Mouse (Mus musculus) layer of hippocampus, postnatal 14 days (tissue): ENCODE results near the gene Chmp2b. TPM values are rescaled to one million over a fixed set of nuclear protein-coding genes. Genes with fewer than 3 reads are reported as not detected.

ENCODE experiments used
- DNase-seq, 2 experiments: peaks; one replicate each; pipeline ENCODE4 v3.0.0; 2021 to 2022; ENCODE audit warnings: low spot score in 2 of 2, mixed read lengths in 1 of 2
- long read RNA-seq, 2 experiments: library from polyadenylated mRNA; stranded (forward); transcript quantifications; one replicate each; pipeline ENCODE4 v2.0.0; 2021
- total RNA-seq, 2 experiments: library from RNA; stranded (reverse); gene quantifications; 2 replicates each; pipeline ENCODE4 v1.2.3; 2021

Chmp2b gene
- 10 to 100 TPM; 72.2 to 76.9 TPM for total RNA-seq
- long read RNA-seq, experiment 1, transcript Chmp2b-201 (6 exons, 1,872 nt), result major isoform, 80 of 85 reads
- long read RNA-seq, experiment 1, partial matches to known transcripts, result 4 of 85 reads
- long read RNA-seq, experiment 1, other reads (novel, unspliced or antisense), result 1 of 85 reads
- long read RNA-seq, experiment 2, transcript Chmp2b-201 (6 exons, 1,872 nt), result major isoform, 104 of 107 reads
- long read RNA-seq, experiment 2, partial matches to known transcripts, result 2 of 107 reads
- long read RNA-seq, experiment 2, other reads (novel, unspliced or antisense), result 1 of 107 reads

- peak; percentile 87 to 88 for DNase-seq
These were observed at the start of gene Chmp2b for GRCm38 (mm10) chr16:65561963-65562863. Gene Chmp2b (minus strand): TSS chr16:65562726.

- no peak for DNase-seq
These were observed 49.2 kb upstream of the Chmp2b start for GRCm38 (mm10) chr16:65611678-65612077.

- DNase-seq, result no peak
These were observed 38.3 kb upstream of the Chmp2b start for GRCm38 (mm10) chr16:65600798-65601197.

- DNase-seq, result no peak
These were observed 23.8 kb upstream of the Chmp2b start for GRCm38 (mm10) chr16:65586111-65586865.

GRCm38 (mm10) chr16:65585699-65586098 is 23.2 kb upstream of the Chmp2b start:
- DNase-seq, result no peak

- no peak for DNase-seq
These were observed 14.9 kb upstream of the Chmp2b start for GRCm38 (mm10) chr16:65577298-65578029.

GRCm38 (mm10) chr16:65568853-65569252 is 6.3 kb upstream of the Chmp2b start:
- DNase-seq, result no peak

GRCm38 (mm10) chr16:65564951-65565350 is 2.4 kb upstream of the Chmp2b start:
- no peak for DNase-seq

GRCm38 (mm10) chr16:65564306-65564705 is 1.8 kb upstream of the Chmp2b start:
- no peak for DNase-seq

GRCm38 (mm10) chr16:65562864-65563206 is 309 bp upstream of the Chmp2b start:
- DNase-seq, result no peak

GRCm38 (mm10) chr16:65560996-65561962 is 1.2 kb downstream of the Chmp2b start:
- DNase-seq, result peak; percentile 4 to 24

- no peak for DNase-seq
These were observed 2.9 kb downstream of the Chmp2b start for GRCm38 (mm10) chr16:65559591-65559990.

GRCm38 (mm10) chr16:65557369-65557768 is 5.2 kb downstream of the Chmp2b start:
- no peak for DNase-seq

- no peak for DNase-seq
These were observed 8.3 kb downstream of the Chmp2b start for GRCm38 (mm10) chr16:65554267-65554666.

- DNase-seq, result no peak
These were observed 11.7 kb downstream of the Chmp2b start for GRCm38 (mm10) chr16:65550814-65551213.

GRCm38 (mm10) chr16:65548960-65549359 is 13.6 kb downstream of the Chmp2b start:
- DNase-seq, result no peak

- no peak for DNase-seq
These were observed 18.7 kb downstream of the Chmp2b start for GRCm38 (mm10) chr16:65543676-65544293.

- peak; percentile 42 to 75 for DNase-seq
These were observed 29.1 kb downstream of the Chmp2b start for GRCm38 (mm10) chr16:65533315-65533999.

GRCm38 (mm10) chr16:65531663-65532062 is 30.9 kb downstream of the Chmp2b start:
- DNase-seq, result peak; percentile 73 to 87
